Mouse (Mus musculus): ENCODE results near the gene Tnnc1. TPM values are rescaled to one million over a fixed set of nuclear protein-coding genes. Genes with fewer than 3 reads are reported as not detected.

The Tnnc1 gene
- polyA plus RNA-seq, 1 experiment from 2014 or later: 0.40 TPM

GRCm38 (mm10) chr14:31205244-31205561 lies 2.9 kb upstream of the Tnnc1 start:
- H3K36me3 ChIP-seq (ENCODE audit: control insufficient read depth, insufficient read depth, low read length): peaks cover 27% of the 10 kb centered on the region
- no peak for DNase-seq (ENCODE audit: low spot score, missing footprints)
- peak; percentile 12; the same call in 1 of the 2 replicates for ATAC-seq (ENCODE audit: low FRiP score)

GRCm38 (mm10) chr14:31205562-31206467 lies 2.3 kb upstream of the Tnnc1 start:
- H3K4me2 ChIP-seq: peak overlapping the region; percentile 98
- peak overlapping the region; percentile 73 for H3K27ac ChIP-seq (ENCODE audit: low read depth, low read length)
- 1% methylated on average over 38 of the region's 39 CpGs for WGBS
- ATAC-seq (ENCODE audit: low FRiP score) (peak; percentile 75), DNase-seq (ENCODE audit: low spot score, missing footprints) (peak; percentile 94)
- peaks cover 24% of the 10 kb centered on the region for H3K36me3 ChIP-seq (ENCODE audit: control insufficient read depth, insufficient read depth, low read length)
- H3K4me3 ChIP-seq (ENCODE audit: low read depth, low read length): peak overlapping the region; percentile 83
- H3K9ac ChIP-seq (ENCODE audit: low read length): peak overlapping the region; percentile 97
- H3K27me3 ChIP-seq (ENCODE audit: control insufficient read depth, insufficient read depth, low read length): no peaks in the 10 kb centered on the region
- H3K4me1 ChIP-seq (ENCODE audit: control insufficient read depth, insufficient read depth, low read length): peaks cover 9% of the 10 kb centered on the region
- no peaks in the 10 kb centered on the region for H3K9me3 ChIP-seq (ENCODE audit: control insufficient read depth, low read length)

More at GRCm38 (mm10) chr14:31205244-31205561, 2.9 kb upstream of the Tnnc1 start:
- Histone ChIP-seq H3K9ac (ENCODE audit: low read length) (peak overlapping the region; percentile 97), H3K27ac (ENCODE audit: low read depth, low read length) (peak overlapping the region; percentile 73; the same call in 1 of the 2 replicates), H3K27me3 (ENCODE audit: control insufficient read depth, insufficient read depth, low read length) (no peaks in the 10 kb centered on the region), H3K4me1 (ENCODE audit: control insufficient read depth, insufficient read depth, low read length) (peaks cover 9% of the 10 kb centered on the region), H3K4me2 (peak overlapping the region; percentile 98), H3K9me3 (ENCODE audit: control insufficient read depth, low read length) (no peaks in the 10 kb centered on the region), H3K4me3 (ENCODE audit: low read depth, low read length) (peak overlapping the region; percentile 83)
- 31% methylated on average over 7 of the region's 8 CpGs for WGBS

- Histone ChIP-seq H3K9me3 (ENCODE audit: control insufficient read depth, low read length) (no peaks in the 10 kb centered on the region), H3K27ac (ENCODE audit: low read depth, low read length) (peak overlapping the region; percentile 73), H3K36me3 (ENCODE audit: control insufficient read depth, insufficient read depth, low read length) (peaks cover 21% of the 10 kb centered on the region), H3K4me3 (ENCODE audit: low read depth, low read length) (peak overlapping the region; percentile 83), H3K4me2 (peak overlapping the region; percentile 98), H3K9ac (ENCODE audit: low read length) (peak overlapping the region; percentile 97), H3K27me3 (ENCODE audit: control insufficient read depth, insufficient read depth, low read length) (no peaks in the 10 kb centered on the region), H3K4me1 (ENCODE audit: control insufficient read depth, insufficient read depth, low read length) (peaks cover 9% of the 10 kb centered on the region)
- WGBS: under 1% methylated on average over 37 of the region's 48 CpGs
- peak; percentile 98 for DNase-seq (ENCODE audit: low spot score, missing footprints)
- ATAC-seq (ENCODE audit: low FRiP score): peak; percentile 79
Observed at GRCm38 (mm10) chr14:31206472-31206981, 1.6 kb upstream of the Tnnc1 start.

- peak; percentile 49 for ATAC-seq (ENCODE audit: low FRiP score)
- Histone ChIP-seq H3K36me3 (ENCODE audit: control insufficient read depth, insufficient read depth, low read length) (peaks cover 16% of the 10 kb centered on the region), H3K9me3 (ENCODE audit: control insufficient read depth, low read length) (no peaks in the 10 kb centered on the region), H3K4me1 (ENCODE audit: control insufficient read depth, insufficient read depth, low read length) (peaks cover 9% of the 10 kb centered on the region), H3K4me3 (ENCODE audit: low read depth, low read length) (peak overlapping the region; percentile 83), H3K4me2 (peak overlapping the region; percentile 98), H3K27ac (ENCODE audit: low read depth, low read length) (no peak overlapping the region), H3K27me3 (ENCODE audit: control insufficient read depth, insufficient read depth, low read length) (no peaks in the 10 kb centered on the region), H3K9ac (ENCODE audit: low read length) (peak overlapping the region; percentile 97)
- WGBS: 83% methylated on average over 13 of the region's 13 CpGs
- no peak for DNase-seq (ENCODE audit: low spot score, missing footprints)
Observed at GRCm38 (mm10) chr14:31207070-31207830, 862 bp upstream of the Tnnc1 start.

GRCm38 (mm10) chr14:31209133-31209557 lies 1.0 kb downstream of the Tnnc1 start:
- H3K4me2 ChIP-seq: no peak overlapping the region
- peaks cover 2% of the 10 kb centered on the region; the same call in 1 of the 2 replicates for H3K36me3 ChIP-seq (ENCODE audit: control insufficient read depth, insufficient read depth, low read length)
- 79% methylated on average over 4 of the region's 4 CpGs for WGBS
- peaks cover 9% of the 10 kb centered on the region for H3K4me1 ChIP-seq (ENCODE audit: control insufficient read depth, insufficient read depth, low read length)
- DNase-seq (ENCODE audit: low spot score, missing footprints) (no peak), ATAC-seq (ENCODE audit: low FRiP score) (no peak)
- H3K9ac ChIP-seq (ENCODE audit: low read length): no peak overlapping the region
- H3K4me3 ChIP-seq (ENCODE audit: low read depth, low read length): no peak overlapping the region
- H3K27ac ChIP-seq (ENCODE audit: low read depth, low read length): no peak overlapping the region
- no peaks in the 10 kb centered on the region for H3K9me3 ChIP-seq (ENCODE audit: control insufficient read depth, low read length)
- no peaks in the 10 kb centered on the region for H3K27me3 ChIP-seq (ENCODE audit: control insufficient read depth, insufficient read depth, low read length)

GRCm38 (mm10) chr14:31211854-31212253 lies 3.7 kb downstream of the Tnnc1 start:
- 88% methylated on average over 6 of the region's 6 CpGs for WGBS
- H3K36me3 ChIP-seq (ENCODE audit: control insufficient read depth, insufficient read depth, low read length): no peaks in the 10 kb centered on the region
- H3K27me3 ChIP-seq (ENCODE audit: control insufficient read depth, insufficient read depth, low read length): no peaks in the 10 kb centered on the region
- no peak overlapping the region for H3K9ac ChIP-seq (ENCODE audit: low read length)
- DNase-seq (ENCODE audit: low spot score, missing footprints): no peak
- H3K4me1 ChIP-seq (ENCODE audit: control insufficient read depth, insufficient read depth, low read length): 0 out of 2 replicates have a peak, but pooled peaks cover 2% of the 10 kb centered on the region
- no peak overlapping the region for H3K4me3 ChIP-seq (ENCODE audit: low read depth, low read length)
- no peak overlapping the region for H3K4me2 ChIP-seq
- no peak for ATAC-seq (ENCODE audit: low FRiP score)
- no peak overlapping the region for H3K27ac ChIP-seq (ENCODE audit: low read depth, low read length)
- no peaks in the 10 kb centered on the region for H3K9me3 ChIP-seq (ENCODE audit: control insufficient read depth, low read length)

- no peaks in the 10 kb centered on the region for H3K36me3 ChIP-seq (ENCODE audit: control insufficient read depth, insufficient read depth, low read length)
- no peak overlapping the region for H3K4me2 ChIP-seq
- no peaks in the 10 kb centered on the region for H3K4me1 ChIP-seq (ENCODE audit: control insufficient read depth, insufficient read depth, low read length)
- no peaks in the 10 kb centered on the region for H3K27me3 ChIP-seq (ENCODE audit: control insufficient read depth, insufficient read depth, low read length)
- 89% methylated on average over 3 of the region's 3 CpGs for WGBS
- H3K9me3 ChIP-seq (ENCODE audit: control insufficient read depth, low read length): no peaks in the 10 kb centered on the region
- no peak for DNase-seq (ENCODE audit: low spot score, missing footprints)
- H3K27ac ChIP-seq (ENCODE audit: low read depth, low read length): no peak overlapping the region
- no peak overlapping the region for H3K9ac ChIP-seq (ENCODE audit: low read length)
- no peak overlapping the region for H3K4me3 ChIP-seq (ENCODE audit: low read depth, low read length)
- ATAC-seq (ENCODE audit: low FRiP score): no peak
Observed at GRCm38 (mm10) chr14:31212499-31212898, 4.4 kb downstream of the Tnnc1 start.

- Histone ChIP-seq H3K27me3 (ENCODE audit: control insufficient read depth, insufficient read depth, low read length) (no peaks in the 10 kb centered on the region), H3K4me1 (ENCODE audit: control insufficient read depth, insufficient read depth, low read length) (no peaks in the 10 kb centered on the region), H3K9ac (ENCODE audit: low read length) (no peak overlapping the region), H3K4me2 (no peak overlapping the region), H3K36me3 (ENCODE audit: control insufficient read depth, insufficient read depth, low read length) (no peaks in the 10 kb centered on the region), H3K4me3 (ENCODE audit: low read depth, low read length) (no peak overlapping the region), H3K27ac (ENCODE audit: low read depth, low read length) (no peak overlapping the region), H3K9me3 (ENCODE audit: control insufficient read depth, low read length) (no peaks in the 10 kb centered on the region)
- peak; percentile 65 for DNase-seq (ENCODE audit: low spot score, missing footprints)
- ATAC-seq (ENCODE audit: low FRiP score): no peak
- 74% methylated on average over 8 of the region's 8 CpGs for WGBS
Observed at GRCm38 (mm10) chr14:31213868-31214267, 5.8 kb downstream of the Tnnc1 start.
